Mouse (Mus musculus): ENCODE measurements around the gene Rtkn2.

GRCm38 (mm10) chr10:68036368-68036980 is 57.1 kb downstream of the Rtkn2 start:
- TF ChIP-seq CTCF (IDR thresholded peaks at IDR 0.05; ENCODE audit: borderline replicate concordance, insufficient read depth, low read depth, low read length) (no peak), POLR2A (IDR thresholded peaks at IDR 0.05; ENCODE audit: borderline replicate concordance, insufficient read depth, low read length) (no peak)

All from cerebellum, adult 2 months (tissue).